Mouse (Mus musculus): Measurements from ENCODE around the gene Adra2a.

Gene Adra2a

DNA sequence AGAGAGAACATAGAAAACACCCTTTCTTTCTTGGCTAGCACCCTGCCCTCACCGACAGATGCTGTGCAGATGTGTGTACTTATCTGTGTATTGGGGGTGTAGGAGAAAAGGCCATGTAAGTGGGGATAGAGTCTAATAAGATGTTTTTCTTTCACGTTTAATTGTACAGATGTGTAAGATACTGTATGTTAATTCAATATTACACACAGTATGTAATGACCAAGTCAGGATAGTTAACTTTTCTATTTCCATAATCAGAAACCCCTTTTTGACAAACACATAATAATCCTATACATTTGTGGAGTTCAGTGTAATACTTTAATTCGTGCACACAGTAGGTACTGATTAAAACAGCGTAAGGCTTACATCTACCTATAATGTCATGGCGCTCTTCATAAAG, at the start of gene Adra2a:
Adra2a (plus strand) TSS at position 301 of the 400 bp plus-strand sequence.
- in situ Hi-C loops (cut with MboI, MseI), result no loop called here

DNA sequence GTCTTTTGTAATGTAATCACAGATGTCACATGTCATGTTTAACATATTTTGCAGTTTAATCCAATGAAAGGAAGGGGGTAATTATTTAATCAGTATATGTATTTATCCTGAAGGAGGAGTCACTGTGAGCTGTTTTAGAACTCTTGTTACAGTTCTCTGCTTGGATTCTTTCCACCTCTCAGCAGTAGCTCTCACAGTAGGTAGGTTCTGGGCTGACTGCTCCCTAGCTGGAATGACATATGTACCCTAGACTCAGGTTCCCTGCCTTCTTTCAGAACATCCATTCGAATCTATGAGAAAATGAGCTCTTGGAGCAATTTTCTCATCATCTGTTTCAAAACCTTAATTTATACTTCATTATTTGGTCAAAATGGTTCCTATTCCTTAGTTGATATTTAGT, 49.7 kb upstream of the Adra2a start:
- in situ Hi-C loops (cut with MboI, MseI), result no loop called here

DNA sequence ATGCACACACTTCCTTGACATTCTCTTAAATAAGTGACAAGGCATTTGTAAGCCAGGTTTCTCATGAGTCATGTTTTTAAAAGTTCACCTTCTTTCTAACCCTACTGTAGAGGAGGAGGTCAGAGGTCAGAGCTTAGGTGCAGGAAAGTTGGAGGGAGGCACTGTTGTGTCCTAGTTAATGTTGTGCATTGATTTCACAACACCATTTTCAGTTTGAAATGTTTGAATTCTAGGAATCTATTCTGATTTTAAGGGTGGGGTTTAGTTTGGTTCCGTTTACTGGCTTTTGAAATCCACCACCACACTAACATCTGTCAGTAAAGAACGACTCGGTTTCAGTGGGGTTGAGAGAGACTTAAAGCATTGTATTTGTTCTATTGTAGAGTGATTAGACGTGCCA, 33.0 kb upstream of the Adra2a start:
- in situ Hi-C loops (cut with MboI, MseI), result no loop called here

DNA sequence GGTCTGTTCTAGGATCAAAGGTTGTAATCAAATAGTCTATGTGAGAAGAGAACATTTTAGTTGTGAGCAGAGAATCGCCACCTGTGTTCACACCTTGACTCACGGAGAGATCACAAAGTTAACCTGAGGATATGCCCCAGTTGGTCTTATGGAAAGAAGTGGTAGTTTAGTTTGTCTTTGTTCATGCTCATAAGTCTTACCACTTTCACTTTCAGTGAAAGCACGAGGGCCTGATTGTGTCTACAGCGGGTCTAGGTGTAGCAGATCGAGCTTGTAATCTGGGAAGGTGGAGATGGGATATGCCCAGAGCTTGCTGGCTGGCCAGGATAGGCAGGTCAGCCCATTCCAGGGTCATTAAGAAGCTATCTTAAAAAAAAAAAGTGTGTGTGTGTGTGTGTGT, 29.0 kb upstream of the Adra2a start:
- in situ Hi-C loops (cut with MboI, MseI), result no loop called here

DNA sequence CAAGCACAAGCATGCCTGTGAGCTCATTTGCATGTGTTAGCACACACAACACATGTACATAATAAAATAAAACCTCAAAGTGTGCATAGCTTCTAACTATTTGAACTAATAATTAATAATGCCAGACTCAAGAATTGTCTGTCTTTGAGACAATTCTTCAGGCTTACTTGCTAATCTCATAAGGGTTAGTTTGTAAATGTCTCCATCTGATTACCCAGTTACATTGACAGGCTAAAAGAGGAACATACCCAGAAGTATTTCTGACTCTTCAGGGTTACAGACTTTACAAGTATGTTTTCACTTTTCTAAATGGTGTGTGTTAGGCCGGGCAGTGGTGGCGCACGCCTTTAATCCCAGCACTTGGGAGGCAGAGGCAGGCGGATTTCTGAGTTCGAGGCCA, 28.4 kb upstream of the Adra2a start:
- in situ Hi-C loops (cut with MboI, MseI), result no loop called here

DNA sequence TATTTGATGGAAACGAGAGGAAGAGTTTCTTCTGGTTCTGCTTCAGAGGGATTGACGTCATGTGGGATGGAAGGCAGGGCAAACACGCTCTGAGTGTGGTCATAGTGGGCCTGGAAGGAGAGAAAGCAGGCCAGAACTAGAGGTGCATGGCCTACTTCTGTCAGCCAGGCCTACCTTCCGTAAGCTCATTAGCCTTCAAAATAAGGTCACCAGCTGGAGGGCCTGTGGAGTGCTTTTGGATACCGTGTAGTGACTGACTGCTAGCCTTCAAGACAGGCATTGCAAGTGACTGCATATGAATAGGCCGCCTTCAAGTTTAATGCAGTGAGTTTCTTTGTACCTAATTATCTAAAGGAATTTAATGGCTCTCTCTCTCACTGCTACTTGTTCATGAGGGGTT, 8.9 kb upstream of the Adra2a start:
- in situ Hi-C loops (cut with MboI, MseI), result loop anchor here in 1 of 2 experiments (5.0 kb wide), 1 partner anchor 1022 kb away; no protein-coding TSS in a partner anchor

DNA sequence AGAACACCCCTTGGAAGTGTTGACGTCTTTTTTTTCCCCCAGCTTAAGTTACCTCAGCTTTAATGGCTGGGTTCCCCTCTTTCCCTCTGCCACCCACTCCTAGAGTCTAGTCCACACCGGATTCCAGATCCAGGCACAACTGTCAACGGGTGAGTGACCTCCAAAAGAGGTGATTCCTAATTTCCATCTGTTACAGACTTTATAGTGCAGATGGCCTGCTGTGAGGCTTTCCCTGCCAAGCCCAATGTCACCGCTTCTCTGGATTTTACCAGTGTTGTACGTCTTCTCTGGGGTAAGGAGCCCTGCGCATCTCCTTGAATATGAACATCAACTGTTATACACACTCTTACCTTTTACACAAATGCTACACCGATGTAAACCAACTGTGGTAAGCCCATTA, 4.5 kb upstream of the Adra2a start:
- in situ Hi-C loops (cut with MboI, MseI), result loop anchor here in 1 of 2 experiments (5.0 kb wide), 1 partner anchor 1018 kb away; no protein-coding TSS in a partner anchor

DNA sequence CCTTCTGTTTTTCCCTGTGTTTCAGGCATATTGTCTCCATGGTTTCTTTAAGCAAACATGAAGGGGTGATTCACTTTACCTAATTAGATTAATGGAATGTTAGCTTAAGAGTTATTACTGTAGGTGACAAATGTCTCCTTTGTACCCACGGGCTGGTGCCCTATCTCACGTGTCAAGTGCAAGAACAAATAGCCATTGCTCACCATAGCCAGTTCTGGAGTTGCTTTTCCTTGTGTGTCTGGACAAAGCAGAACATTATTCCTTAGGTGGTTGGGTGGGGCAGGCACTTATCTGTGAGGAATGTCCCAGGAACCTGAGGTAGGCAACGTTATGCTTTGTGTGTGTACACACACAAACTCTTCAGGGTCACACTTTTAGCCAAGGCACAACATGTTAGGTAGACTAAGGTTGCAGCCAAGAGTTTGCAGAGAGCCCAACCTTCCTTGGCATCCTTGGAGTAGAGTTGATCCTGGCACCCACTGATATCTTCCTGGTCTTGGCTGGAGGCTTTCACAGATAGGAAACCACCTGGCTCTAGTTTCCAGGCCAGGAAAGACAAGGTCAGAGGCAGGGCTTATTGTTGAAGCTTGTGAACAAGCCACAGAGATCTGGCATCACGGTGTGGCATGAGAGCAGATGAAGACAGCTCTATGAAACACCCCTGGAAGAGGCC, 3.5 kb upstream of the Adra2a start:
- in situ Hi-C loops (cut with MboI, MseI), result no loop called here

DNA sequence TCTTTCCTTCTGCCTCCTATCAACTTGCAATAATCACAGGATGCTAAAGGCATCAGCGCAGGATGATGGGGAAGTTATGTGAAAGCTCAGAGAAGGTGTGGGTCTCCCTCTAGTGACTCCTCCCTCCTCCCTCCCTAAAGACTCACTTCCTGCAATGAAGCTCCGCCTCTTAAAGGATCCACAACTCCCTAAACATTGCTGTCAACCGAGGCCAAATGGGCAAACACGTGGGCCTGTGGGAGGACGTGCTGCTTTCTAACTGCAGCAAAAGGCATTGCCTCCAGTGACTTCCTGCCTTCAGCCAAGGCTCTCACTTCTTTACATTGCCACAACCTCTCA, 3.0 kb upstream of the Adra2a start:
- in situ Hi-C loops (cut with MboI, MseI), result no loop called here

DNA sequence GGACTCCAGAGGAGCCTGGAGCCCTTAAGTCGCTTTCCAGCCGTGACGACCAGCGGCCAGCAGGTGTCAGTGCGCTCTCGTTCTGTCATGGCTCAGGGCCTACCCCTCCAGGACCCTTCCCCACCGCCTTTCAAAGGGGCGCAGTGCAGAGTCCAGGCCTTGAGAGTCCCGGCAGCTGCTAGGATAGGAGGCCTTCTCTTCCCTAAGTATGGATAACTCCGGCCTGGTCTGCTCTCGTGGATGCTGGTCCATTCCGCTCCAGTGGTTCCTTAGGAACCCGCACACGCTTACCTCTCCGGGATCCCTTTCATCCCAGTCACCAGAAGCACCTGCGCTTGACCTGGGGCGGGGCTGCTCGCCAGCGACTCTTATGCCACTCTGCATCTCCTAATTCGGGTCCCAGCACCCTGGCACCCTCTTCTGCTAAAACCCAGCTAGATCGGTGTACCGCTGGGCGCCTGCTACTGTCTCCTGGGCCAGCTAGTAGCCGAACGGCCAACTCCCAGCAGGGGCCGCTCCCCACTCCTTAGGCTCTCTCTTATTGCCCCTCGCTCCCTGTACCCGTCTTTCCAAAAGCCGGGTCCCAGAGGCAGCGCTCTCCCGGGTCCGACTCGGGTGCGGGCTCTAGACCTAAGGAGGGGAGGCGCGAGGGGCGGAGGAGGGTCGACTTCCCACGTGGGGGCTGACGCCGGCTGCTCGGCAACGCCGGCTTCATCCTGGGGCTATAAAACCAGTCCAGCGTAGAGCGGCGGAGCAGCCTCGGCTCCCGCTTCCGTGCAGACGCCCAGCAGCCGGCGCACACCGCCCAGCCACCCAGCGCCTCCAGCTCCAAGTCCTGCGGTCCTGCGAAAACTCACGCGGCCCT, 788 bp downstream of the Adra2a start:
- in situ Hi-C loops (cut with MboI, MseI), result loop anchor here in 1 of 2 experiments (5.0 kb wide), 2 partner anchors 63 to 1023 kb away; no protein-coding TSS in a partner anchor

DNA sequence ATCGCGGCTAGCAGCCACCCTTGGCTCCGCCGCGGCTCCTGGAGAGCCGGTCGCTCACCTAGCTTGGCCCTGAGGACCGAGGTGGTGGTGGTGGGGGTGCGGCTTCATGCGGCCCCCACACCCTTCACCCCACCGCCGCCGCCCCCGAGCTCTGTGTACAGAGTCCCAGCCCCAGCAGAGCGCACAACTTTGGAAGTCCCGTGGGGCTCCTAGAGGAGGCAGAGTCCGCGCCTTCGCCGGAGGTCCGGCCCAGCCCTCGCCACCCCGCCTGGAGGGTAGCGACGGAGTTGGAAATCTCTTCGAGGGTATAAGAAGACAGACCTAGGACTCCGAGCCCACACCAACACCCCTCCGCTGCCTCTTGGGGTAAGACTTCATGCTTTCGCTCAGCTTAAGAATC, 1.5 kb downstream of the Adra2a start:
- in situ Hi-C loops (cut with MboI, MseI), result loop anchor here in 1 of 2 experiments (5.0 kb wide), 2 partner anchors 62 to 1022 kb away; no protein-coding TSS in a partner anchor

DNA sequence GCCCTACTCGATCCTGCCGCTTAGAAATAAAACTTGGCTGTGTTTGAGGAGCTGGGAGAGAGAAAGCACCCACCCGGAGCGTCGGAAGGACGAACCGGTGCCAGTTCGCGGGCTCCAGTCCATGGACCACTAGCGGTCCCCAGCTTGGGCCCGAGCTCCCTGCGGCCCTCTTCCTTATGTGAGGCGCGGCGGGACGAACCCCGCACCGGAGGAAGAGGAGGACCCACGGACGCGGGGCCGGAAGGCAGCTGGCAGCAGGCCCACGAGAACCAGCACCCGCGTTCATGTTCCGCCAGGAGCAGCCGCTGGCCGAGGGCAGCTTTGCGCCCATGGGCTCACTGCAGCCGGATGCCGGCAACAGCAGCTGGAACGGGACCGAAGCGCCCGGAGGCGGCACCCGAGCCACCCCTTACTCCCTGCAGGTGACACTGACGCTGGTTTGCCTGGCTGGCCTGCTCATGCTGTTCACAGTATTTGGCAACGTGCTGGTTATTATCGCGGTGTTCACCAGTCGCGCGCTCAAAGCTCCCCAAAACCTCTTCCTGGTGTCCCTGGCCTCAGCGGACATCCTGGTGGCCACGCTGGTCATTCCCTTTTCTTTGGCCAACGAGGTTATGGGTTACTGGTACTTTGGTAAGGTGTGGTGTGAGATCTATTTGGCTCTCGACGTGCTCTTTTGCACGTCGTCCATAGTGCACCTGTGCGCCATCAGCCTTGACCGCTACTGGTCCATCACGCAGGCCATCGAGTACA, 2.2 kb downstream of the Adra2a start:
- in situ Hi-C loops (cut with MboI, MseI), result loop anchor here in 1 of 2 experiments (5.0 kb wide), 2 partner anchors 61 to 1021 kb away; no protein-coding TSS in a partner anchor

DNA sequence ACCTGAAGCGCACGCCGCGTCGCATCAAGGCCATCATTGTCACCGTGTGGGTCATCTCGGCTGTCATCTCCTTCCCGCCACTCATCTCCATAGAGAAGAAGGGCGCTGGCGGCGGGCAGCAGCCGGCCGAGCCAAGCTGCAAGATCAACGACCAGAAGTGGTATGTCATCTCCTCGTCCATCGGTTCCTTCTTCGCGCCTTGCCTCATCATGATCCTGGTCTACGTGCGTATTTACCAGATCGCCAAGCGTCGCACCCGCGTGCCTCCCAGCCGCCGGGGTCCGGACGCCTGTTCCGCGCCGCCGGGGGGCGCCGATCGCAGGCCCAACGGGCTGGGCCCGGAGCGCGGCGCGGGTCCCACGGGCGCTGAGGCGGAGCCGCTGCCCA, 2.7 kb downstream of the Adra2a start:
- in situ Hi-C loops (cut with MboI, MseI), result loop anchor here in 1 of 2 experiments (5.0 kb wide), 2 partner anchors 61 to 1021 kb away; no protein-coding TSS in a partner anchor

DNA sequence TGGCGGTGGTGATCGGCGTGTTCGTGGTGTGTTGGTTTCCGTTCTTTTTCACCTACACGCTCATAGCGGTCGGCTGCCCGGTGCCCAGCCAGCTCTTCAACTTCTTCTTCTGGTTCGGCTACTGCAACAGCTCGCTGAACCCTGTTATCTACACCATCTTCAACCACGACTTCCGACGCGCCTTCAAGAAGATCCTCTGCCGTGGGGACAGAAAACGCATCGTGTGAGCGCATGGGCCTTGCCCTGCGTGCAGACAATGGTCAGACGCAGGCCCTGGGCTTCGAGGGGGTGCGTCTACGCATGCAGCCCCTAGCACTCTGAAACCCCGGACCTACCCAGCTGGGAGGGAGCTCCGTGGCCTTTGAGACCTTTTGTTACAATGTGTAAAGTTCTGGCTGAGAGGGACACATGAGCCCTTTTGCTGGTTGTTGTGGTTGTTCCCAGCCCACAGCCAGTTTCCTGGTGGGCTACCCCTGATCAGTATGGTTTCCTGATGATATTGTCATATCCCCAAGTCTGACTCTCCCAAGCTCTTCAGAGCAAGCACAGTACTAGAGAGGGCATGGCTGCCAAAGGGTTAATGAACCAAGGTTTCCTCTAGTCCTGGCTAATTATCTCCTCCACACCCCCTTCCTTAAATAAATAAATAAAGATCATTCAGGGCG, 3.6 kb downstream of the Adra2a start:
- in situ Hi-C loops (cut with MboI, MseI), result loop anchor here in 1 of 2 experiments (5.0 kb wide), 2 partner anchors 60 to 1020 kb away; no protein-coding TSS in a partner anchor

DNA sequence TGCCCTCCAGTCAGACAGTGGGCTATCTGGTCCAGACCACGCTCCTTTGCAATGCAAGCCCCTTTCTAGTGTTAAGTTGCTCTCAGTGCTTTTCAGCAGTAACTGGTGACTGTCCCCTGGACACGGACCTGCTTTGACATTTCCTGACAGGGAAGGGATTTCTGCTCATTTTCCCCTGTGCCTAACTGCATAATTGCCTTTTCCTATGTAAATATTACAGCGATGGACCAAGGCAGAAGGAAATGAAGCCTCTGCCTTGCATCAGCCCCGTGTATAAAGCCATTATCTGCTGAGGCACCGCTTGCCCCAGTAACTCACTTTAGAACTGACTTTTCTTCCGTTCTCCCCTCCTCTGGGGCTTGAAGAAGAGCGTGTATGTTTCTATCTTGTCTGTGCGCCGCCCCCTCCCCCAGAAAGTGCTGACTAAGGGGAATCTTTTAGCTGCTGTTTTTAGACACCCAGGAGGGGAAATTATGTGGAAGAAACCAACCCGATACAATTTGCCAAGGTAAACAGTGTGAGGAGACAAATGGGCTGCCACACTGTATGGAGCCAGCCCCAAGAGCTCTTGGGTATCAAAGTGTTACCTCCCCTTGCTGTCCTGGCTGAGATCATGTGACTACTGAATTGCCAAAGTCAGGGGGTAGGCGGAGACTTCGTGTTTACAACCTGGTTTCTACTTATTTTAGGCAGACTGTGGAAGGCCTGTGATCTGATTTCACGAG, 4.4 kb downstream of the Adra2a start:
- in situ Hi-C loops (cut with MboI, MseI), result loop anchor here in 1 of 2 experiments (5.0 kb wide), 2 partner anchors 59 to 1019 kb away; no protein-coding TSS in a partner anchor

DNA sequence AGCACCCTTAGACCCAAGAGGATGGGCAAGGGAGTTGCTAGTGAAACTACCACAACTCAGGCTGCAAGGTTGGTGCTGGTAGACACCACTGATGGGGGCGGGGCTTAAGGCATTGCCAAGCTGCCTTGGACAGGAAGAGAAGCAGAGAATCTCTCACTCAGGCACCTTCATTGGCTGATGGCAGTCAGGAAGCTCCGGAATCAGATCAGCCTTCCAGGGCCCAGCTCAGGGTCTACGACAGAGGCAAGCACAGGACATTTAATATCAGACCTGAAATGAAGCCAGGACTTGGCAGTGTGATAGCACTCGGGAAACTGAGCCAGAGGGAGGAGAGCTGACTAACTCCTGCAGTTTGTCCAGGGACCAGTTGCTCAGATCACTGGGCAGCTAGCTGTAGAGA, 7.7 kb downstream of the Adra2a start:
- in situ Hi-C loops (cut with MboI, MseI), result no loop called here

DNA sequence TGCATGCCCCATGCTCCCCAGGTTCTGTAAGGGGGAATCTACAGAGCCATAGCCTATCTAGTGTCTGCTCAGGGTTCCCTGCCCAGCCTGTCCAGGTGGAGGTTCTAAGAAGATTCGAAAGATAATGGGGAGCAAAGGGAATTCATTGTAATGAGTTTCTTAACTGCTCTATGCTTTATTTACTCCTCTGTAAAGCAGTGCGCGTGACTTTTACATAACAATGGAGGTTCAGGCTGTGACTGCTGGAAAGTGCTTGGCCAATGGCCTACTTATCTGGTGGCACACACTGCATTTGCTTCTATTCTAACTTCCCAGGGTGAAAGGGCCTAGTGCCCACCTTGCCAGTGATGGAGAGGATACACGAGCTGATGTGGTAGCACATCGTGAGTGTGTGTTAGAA, 11.9 kb downstream of the Adra2a start:
- in situ Hi-C loops (cut with MboI, MseI), result no loop called here

DNA sequence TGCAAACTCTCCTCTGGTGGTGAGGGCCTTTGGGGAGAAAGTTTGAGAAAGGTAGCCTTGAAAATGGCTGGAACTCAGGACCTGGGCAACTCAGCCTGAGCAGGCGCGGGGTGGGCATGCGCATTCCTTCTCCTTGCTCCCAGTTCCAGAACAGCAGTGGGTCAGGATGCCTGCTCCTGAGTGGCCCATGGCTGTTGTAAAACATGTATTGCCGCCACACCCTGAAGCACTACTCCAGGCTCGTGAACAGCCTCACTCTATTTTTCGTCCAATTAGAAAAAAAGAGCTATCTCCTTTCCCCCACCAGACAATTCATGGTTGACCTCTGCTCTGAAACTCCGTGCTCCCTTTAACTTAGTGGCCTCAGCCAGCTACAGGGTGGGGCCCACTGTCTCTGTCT, 24.5 kb downstream of the Adra2a start:
- in situ Hi-C loops (cut with MboI, MseI), result no loop called here

DNA sequence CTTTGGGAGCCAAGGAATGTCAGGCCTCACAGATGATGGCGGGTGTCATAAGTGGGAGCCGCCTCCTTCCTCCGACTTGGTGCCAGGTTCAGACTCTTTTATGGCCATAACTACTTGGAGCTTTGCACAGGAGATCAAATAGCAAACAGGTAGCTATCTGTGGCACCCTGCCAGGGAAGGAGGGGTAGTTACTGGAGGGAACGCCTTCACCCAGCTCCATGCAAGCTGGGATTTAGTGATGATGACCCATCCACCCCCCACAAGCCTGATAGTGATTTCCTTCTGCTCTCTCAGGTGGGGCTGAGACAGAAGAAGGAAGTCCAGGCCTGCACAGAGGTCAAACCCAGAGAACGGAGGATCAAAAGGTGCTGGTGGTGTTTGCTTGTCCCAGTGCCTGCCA, 26.6 kb downstream of the Adra2a start:
- in situ Hi-C loops (cut with MboI, MseI), result no loop called here

DNA sequence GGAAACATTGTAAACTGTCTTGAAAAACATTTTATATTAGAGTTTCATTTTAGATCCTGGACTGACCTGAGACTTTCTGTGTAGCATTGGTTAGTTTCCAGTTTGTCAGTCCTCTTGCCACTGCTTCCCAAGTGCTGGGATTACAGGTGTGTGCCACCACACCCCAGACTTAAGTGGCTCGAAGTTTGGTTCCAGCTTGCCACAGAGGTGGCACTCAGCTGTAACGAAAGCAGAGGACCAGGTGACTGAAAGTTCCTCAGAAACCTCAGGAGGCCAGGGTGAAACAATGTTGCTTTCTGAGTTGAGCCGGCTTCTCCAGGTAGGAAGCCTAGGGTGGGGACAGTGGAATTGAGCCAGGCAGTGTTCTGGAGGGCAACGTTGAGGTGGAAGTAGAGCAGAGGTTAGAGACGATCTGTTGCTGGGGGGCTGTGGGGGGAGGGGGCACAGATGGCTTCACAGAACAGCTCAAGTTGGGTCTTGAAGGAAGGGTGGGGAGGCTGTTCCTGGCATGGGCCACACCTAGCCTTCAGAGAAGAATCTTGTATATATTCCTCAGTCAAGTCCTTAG, 28.4 kb downstream of the Adra2a start:
- in situ Hi-C loops (cut with MboI, MseI), result no loop called here
